Mouse (Mus musculus) testis, adult 2 months (tissue): ENCODE measurements around the gene Akt3.

Experiments used
- CTCF ChIP-seq: fragments of 200-500 bp; IDR thresholded peaks from 2 replicates; pipeline ENCODE4 v1.5.1; 2012; ENCODE audit warnings: low read depth, mild to moderate bottlenecking, inconsistent platforms, low read length, moderate library complexity; ENCODE audit not compliant: control insufficient read depth, insufficient read depth, insufficient replicate concordance
- POLR2A ChIP-seq: fragments of 200-500 bp; IDR thresholded peaks from 2 replicates; pipeline ENCODE4 v1.6.1; 2012; ENCODE audit warnings: low read depth, mild to moderate bottlenecking, inconsistent platforms, low read length, moderate library complexity; ENCODE audit not compliant: control insufficient read depth

GRCm38 (mm10) chr1:177004041-177004741 lies 253.8 kb downstream of the Akt3 start:
- no peak for TF ChIP-seq CTCF
- TF ChIP-seq POLR2A: no peak
